Mouse (Mus musculus) CH12.LX (cell line): ENCODE results near the gene Ift27. TPM values are rescaled to one million over a fixed set of nuclear protein-coding genes. Genes with fewer than 3 reads are reported as not detected.

ENCODE experiments used
- DNase-seq: peaks from one replicate; pipeline ENCODE4 v3.0.0-alpha.2; 2013; ENCODE audit errors: extremely low read depth
- H3K27ac ChIP-seq: 2 replicates; pipeline ENCODE4 v1.5.1; 2012; ENCODE audit warnings: low read depth, mild to moderate bottlenecking, control low read depth, moderate library complexity; ENCODE audit not compliant: insufficient read depth
- H3K27me3 ChIP-seq: replicated peaks from 2 replicates; pipeline ENCODE3; 2012; ENCODE audit warnings: inconsistent platforms
- H3K36me3 ChIP-seq, 2 experiments: replicated peaks in 1 of 2; 2 replicates each; pipeline versions ENCODE3 to v1.6.1; 2012; ENCODE audit warnings: inconsistent platforms in 1 of 2, low read length in 1 of 2, mild to moderate bottlenecking in 1 of 2, mixed read lengths in 1 of 2, moderate library complexity in 1 of 2; ENCODE audit not compliant: control insufficient read depth in 1 of 2, insufficient read depth in 1 of 2
- H3K4me1 ChIP-seq, 2 experiments: 2 replicates each; pipeline ENCODE4 v1.6.1; 2012; ENCODE audit warnings: inconsistent platforms in 1 of 2, moderate library complexity in 1 of 2; ENCODE audit not compliant: insufficient read depth in 2 of 2, control insufficient read depth in 1 of 2
- H3K4me2 ChIP-seq: 2 replicates; pipeline ENCODE4 v1.6.1; 2012; ENCODE audit warnings: low read depth, mild to moderate bottlenecking, control low read depth; ENCODE audit not compliant: poor library complexity, insufficient read depth, severe bottlenecking
- H3K4me3 ChIP-seq, 3 experiments: fragments of 150-350 bp in 1 of 3; sonication (generic) in 1 of 3; replicated peaks in 1 of 3; 2 replicates each; pipeline versions ENCODE3 to v1.5.1; 2011 to 2012; ENCODE audit warnings: low read depth in 2 of 3, low read length in 2 of 3, mild to moderate bottlenecking in 2 of 3, moderate library complexity in 2 of 3, control low read depth in 1 of 3, improper control_type of control experiment in 1 of 3, inconsistent platforms in 1 of 3, mixed read lengths in 1 of 3; ENCODE audit not compliant: poor library complexity in 1 of 3
- H3K79me2 ChIP-seq: replicated peaks from 2 replicates; pipeline ENCODE4 v1.6.1; 2012; ENCODE audit warnings: mild to moderate bottlenecking, moderate library complexity; ENCODE audit not compliant: control insufficient read depth, poor library complexity, insufficient read depth, severe bottlenecking; ENCODE audit errors: extremely low read depth
- H3K9ac ChIP-seq: 2 replicates; pipeline ENCODE4 v1.6.1; 2012; ENCODE audit warnings: low read depth, mild to moderate bottlenecking, control low read depth, moderate library complexity; ENCODE audit not compliant: insufficient read depth
- H3K9me3 ChIP-seq: replicated peaks from 2 replicates; pipeline ENCODE3; 2012; ENCODE audit warnings: low read length, inconsistent platforms, mixed read lengths
- CHD2 ChIP-seq: IDR thresholded peaks from 2 replicates; pipeline ENCODE4 v1.6.1; 2011; ENCODE audit warnings: low read length, improper control_type of control experiment
- E2F4 ChIP-seq: IDR thresholded peaks from 2 replicates; pipeline ENCODE4 v1.6.1; 2011; ENCODE audit warnings: low read depth, low read length, improper control_type of control experiment; ENCODE audit not compliant: insufficient replicate concordance
- ELF1 ChIP-seq: IDR thresholded peaks from 2 replicates; pipeline ENCODE4 v1.6.1; 2014; ENCODE audit warnings: low read depth, mild to moderate bottlenecking, inconsistent platforms, low read length, improper control_type of control experiment
- EP300 ChIP-seq: IDR thresholded peaks from 2 replicates; pipeline ENCODE4 v1.6.1; 2011; ENCODE audit warnings: low read length, improper control_type of control experiment
- GABPA ChIP-seq: IDR thresholded peaks from 2 replicates; pipeline ENCODE4 v1.6.1; 2012; ENCODE audit warnings: low read depth, low read length, improper control_type of control experiment, inconsistent platforms; ENCODE audit not compliant: insufficient replicate concordance
- IRF4 ChIP-seq: IDR thresholded peaks from 2 replicates; pipeline ENCODE4 v1.6.1; 2014; ENCODE audit warnings: low read depth, mild to moderate bottlenecking, inconsistent platforms, low read length, improper control_type of control experiment
- JUND ChIP-seq: conservative IDR thresholded peaks from 2 replicates; pipeline ENCODE4 v1.6.1; 2011; ENCODE audit warnings: low read depth, low read length, improper control_type of control experiment
- MAFK ChIP-seq: IDR thresholded peaks from 2 replicates; pipeline ENCODE4 v1.6.1; 2011; ENCODE audit warnings: low read length, improper control_type of control experiment; ENCODE audit not compliant: insufficient replicate concordance
- MEF2A ChIP-seq: IDR thresholded peaks from 2 replicates; pipeline ENCODE4 v1.6.1; 2014; ENCODE audit warnings: low read depth, mild to moderate bottlenecking, inconsistent platforms, low read length, improper control_type of control experiment, borderline replicate concordance
- RAD21 ChIP-seq: IDR thresholded peaks from 2 replicates; pipeline ENCODE4 v1.6.1; 2011; ENCODE audit warnings: low read depth, mild to moderate bottlenecking, low read length, improper control_type of control experiment, moderate library complexity
- RCOR1 ChIP-seq: conservative IDR thresholded peaks from 2 replicates; pipeline ENCODE4 v1.6.1; 2012; ENCODE audit warnings: low read depth, mild to moderate bottlenecking, inconsistent platforms, low read length, improper control_type of control experiment
- TCF12 ChIP-seq: IDR thresholded peaks from 2 replicates; pipeline ENCODE4 v1.6.1; 2014; ENCODE audit warnings: low read depth, mild to moderate bottlenecking, inconsistent platforms, low read length, improper control_type of control experiment
- UBTF ChIP-seq: IDR thresholded peaks from 2 replicates; pipeline ENCODE4 v1.6.1; 2012; ENCODE audit warnings: low read depth, mild to moderate bottlenecking, inconsistent platforms, low read length, improper control_type of control experiment, moderate library complexity
- USF2 ChIP-seq: conservative IDR thresholded peaks from 2 replicates; pipeline ENCODE4 v1.6.1; 2011; ENCODE audit warnings: low read depth, low read length, improper control_type of control experiment
- ZC3H11A ChIP-seq: IDR thresholded peaks from 2 replicates; pipeline ENCODE4 v1.6.1; 2012; ENCODE audit warnings: low read depth, mild to moderate bottlenecking, inconsistent platforms, low read length, improper control_type of control experiment
- ZKSCAN1 ChIP-seq: IDR thresholded peaks from 2 replicates; pipeline ENCODE4 v1.6.1; 2012; ENCODE audit warnings: low read depth, inconsistent platforms, low read length, improper control_type of control experiment, borderline replicate concordance
- dilution Hi-C: fragments of 300-500 bp; cut with MboI; formaldehyde crosslinking; loops from 2 replicates; pipeline ENCODE4 v1.14.3; 2020; ENCODE audit warnings: low sequenced_read_pairs; ENCODE audit not compliant: extremely low pct_unique_long_range_greater_than_20kb, extremely low pct_ligation_motif_present
- in situ Hi-C: fragments of 300-500 bp; cut with MboI; formaldehyde crosslinking; loops from 3 replicates; pipeline ENCODE4 v1.14.3; 2019; ENCODE audit warnings: low sequenced_read_pairs, low pct_ligation_motif_present, low pct_unique_long_range_greater_than_20kb, mixed read lengths
- polyA plus RNA-seq: library from polyadenylated mRNA; unstranded; fragments of >175 nt; gene quantifications from 2 replicates; pipeline ENCODE4 v1.2.1, GENCODE M21; 2012; ENCODE audit warnings: low read depth; ENCODE audit not compliant: insufficient read length
- total RNA-seq, 2 experiments: library from RNA; depleted of rRNA; stranded (reverse); fragments of 300-350 nt in 1 of 2; fragments of >200 nt in 1 of 2; gene quantifications; 2 replicates each; pipeline ENCODE4 v1.2.3; 2012 to 2014

Ift27 gene
- total and polyA plus RNA-seq, 3 experiments = 67.1 to 82.1 (median 72.1) TPM

- Histone ChIP-seq H3K79me2 (no peaks in the 10 kb centered on the region), H3K9ac (no peak overlapping the region), H3K4me3 (no peak overlapping the region), H3K27ac (no peak overlapping the region), H3K4me2 (no peak overlapping the region)
- TF ChIP-seq ELF1 (no peak), MAFK (no peak), GABPA (no peak), RCOR1 (no peak), UBTF (no peak), CHD2 (no peak), ZKSCAN1 (no peak), E2F4 (no peak), ZC3H11A (no peak), USF2 (no peak), EP300 (no peak), IRF4 (no peak), JUND (no peak), MEF2A (no peak), RAD21 (no peak), TCF12 (no peak)
- TF ChIP-seq, all 38 proteins: peak for 0
- Histone ChIP-seq H3K9me3 (no peaks in the 10 kb centered on the region), H3K4me1 (peaks cover 0 to 11% of the 10 kb centered on the region in 2 experiments; a peak in 1 of 4 replicates), H3K36me3 (peaks cover 14 to 46% of the 10 kb centered on the region in 2 experiments), H3K27me3 (peaks cover 39% of the 10 kb centered on the region)
- in situ Hi-C loops (loop anchor here (10.0 to 25.0 kb wide), 2 partner anchors 153 to 421 kb away; partner anchors contain the start of gene Apol9b), dilution Hi-C loops (no loop called here)
- DNase-seq = no peak
Measured at GRCm38 (mm10) chr15:78157824-78158223, 16.1 kb downstream of the Ift27 start.

- Histone ChIP-seq H3K4me1 (peaks cover 0 to 6% of the 10 kb centered on the region in 2 experiments; a peak in 1 of 4 replicates), H3K27ac (no peak overlapping the region), H3K9ac (no peak overlapping the region), H3K27me3 (peaks cover 44% of the 10 kb centered on the region), H3K4me2 (no peak overlapping the region), H3K36me3 (peaks cover 11 to 41% of the 10 kb centered on the region in 2 experiments), H3K9me3 (no peaks in the 10 kb centered on the region), H3K4me3 (no peak overlapping the region), H3K79me2 (no peaks in the 10 kb centered on the region)
- no peak for DNase-seq
- dilution Hi-C loops = no loop called here
- in situ Hi-C loops = loop anchor here (10.0 to 25.0 kb wide), 2 partner anchors 153 to 420 kb away; partner anchors contain the start of gene Apol9b
- TF ChIP-seq MEF2A = no peak
Measured at GRCm38 (mm10) chr15:78157330-78157729, 16.6 kb downstream of the Ift27 start.
